Mouse (Mus musculus) limb, embryonic 10.5 days (tissue): ENCODE results near the gene Elk3. TPM values are rescaled to one million over a fixed set of nuclear protein-coding genes. Genes with fewer than 3 reads are reported as not detected.
A peak's percentile ranks its signal among the peaks of the same experiment; 100 is the strongest.

Source experiments
- DNase-seq: peaks from one replicate; pipeline ENCODE4 v3.0.0-alpha.2; 2017; ENCODE audit warnings: low spot score
- H3K27ac ChIP-seq: fragments of 300-500 bp; sonication (generic); 2 replicates; pipeline ENCODE4 v1.5.1; 2016; ENCODE audit warnings: mild to moderate bottlenecking
- H3K27me3 ChIP-seq: fragments of 300-500 bp; sonication (generic); 2 replicates; pipeline ENCODE4 v1.6.1; 2016; ENCODE audit warnings: low read depth, mild to moderate bottlenecking; ENCODE audit not compliant: poor library complexity, severe bottlenecking
- H3K36me3 ChIP-seq: fragments of 300-500 bp; sonication (generic); 2 replicates; pipeline ENCODE4 v1.6.1; 2016; ENCODE audit warnings: mild to moderate bottlenecking, moderate library complexity
- H3K4me1 ChIP-seq: fragments of 300-500 bp; sonication (generic); 2 replicates; pipeline ENCODE4 v1.6.1; 2016
- H3K4me3 ChIP-seq: fragments of 300-500 bp; sonication (generic); 2 replicates; pipeline ENCODE4 v1.5.1; 2016; ENCODE audit warnings: mild to moderate bottlenecking, moderate library complexity
- H3K9me3 ChIP-seq: fragments of 300-500 bp; sonication (generic); replicated peaks from 2 replicates; pipeline ENCODE4 v1.6.1; 2016; ENCODE audit warnings: mild to moderate bottlenecking
- WGBS: fragments of 180-500 bp; shearing (Covaris S2); methylation state at CpG from one replicate; pipeline ENCODE4 v1.1.7; 2016; 5-methylcytosine and 5-hydroxymethylcytosine counted together
- polyA plus RNA-seq: library from polyadenylated mRNA; unstranded; fragments of >200 nt; fragmentation: Nextera tagmentation; extraction: Ambion mirVana; gene quantifications from 2 replicates; pipeline ENCODE4 v1.2.1, GENCODE M21; 2016

The Elk3 gene
- polyA plus RNA-seq, 1 experiment from 2014 or later, result 36.0 TPM

GRCm38 (mm10) chr10:93325804-93326740 is 15.1 kb upstream of the Elk3 start:
- 63% methylated on average over 12 of the region's 12 CpGs for WGBS
- H3K4me3 ChIP-seq, result no peak overlapping the region

GRCm38 (mm10) chr10:93325369-93325768 is 14.4 kb upstream of the Elk3 start:
- Histone ChIP-seq H3K4me1 (peaks cover 25% of the 10 kb centered on the region), H3K36me3 (no peaks in the 10 kb centered on the region), H3K27me3 (no peaks in the 10 kb centered on the region), H3K4me3 (no peak overlapping the region), H3K27ac (0 out of 2 replicates have a peak overlapping the region, but pooled peaks have one; percentile 19), H3K9me3 (no peaks in the 10 kb centered on the region)
- 73% methylated on average over 3 of the region's 3 CpGs for WGBS
- DNase-seq, result no peak

More at GRCm38 (mm10) chr10:93325804-93326740, 15.1 kb upstream of the Elk3 start:
- Histone ChIP-seq H3K4me1 (peaks cover 25% of the 10 kb centered on the region), H3K27me3 (no peaks in the 10 kb centered on the region), H3K27ac (peak overlapping the region; percentile 71), H3K9me3 (no peaks in the 10 kb centered on the region), H3K36me3 (no peaks in the 10 kb centered on the region)
- DNase-seq, result no peak

GRCm38 (mm10) chr10:93324438-93324837 is 13.5 kb upstream of the Elk3 start:
- 98% methylated on average over 2 of the region's 2 CpGs for WGBS
- no peaks in the 10 kb centered on the region for H3K27me3 ChIP-seq
- H3K4me3 ChIP-seq, result no peak overlapping the region
- H3K4me1 ChIP-seq, result peaks cover 28% of the 10 kb centered on the region
- no peaks in the 10 kb centered on the region for H3K9me3 ChIP-seq
- no peak for DNase-seq
- H3K36me3 ChIP-seq, result no peaks in the 10 kb centered on the region
- no peak overlapping the region for H3K27ac ChIP-seq

GRCm38 (mm10) chr10:93323659-93324058 is 12.7 kb upstream of the Elk3 start:
- no peak for DNase-seq
- H3K4me1 ChIP-seq, result peaks cover 27% of the 10 kb centered on the region
- H3K27me3 ChIP-seq, result no peaks in the 10 kb centered on the region
- H3K36me3 ChIP-seq, result no peaks in the 10 kb centered on the region
- WGBS, result 96% methylated on average over 2 of the region's 2 CpGs
- no peak overlapping the region for H3K27ac ChIP-seq
- H3K4me3 ChIP-seq, result no peak overlapping the region
- no peaks in the 10 kb centered on the region for H3K9me3 ChIP-seq

- H3K9me3 ChIP-seq, result no peaks in the 10 kb centered on the region
- H3K27me3 ChIP-seq, result no peaks in the 10 kb centered on the region
- H3K4me3 ChIP-seq, result no peak overlapping the region
- H3K27ac ChIP-seq, result no peak overlapping the region
- H3K4me1 ChIP-seq, result peaks cover 37% of the 10 kb centered on the region
- no peak for DNase-seq
- no peaks in the 10 kb centered on the region for H3K36me3 ChIP-seq
These were observed 10.8 kb upstream of the Elk3 start for GRCm38 (mm10) chr10:93321763-93322162.

- Histone ChIP-seq H3K9me3 (no peaks in the 10 kb centered on the region), H3K27me3 (no peaks in the 10 kb centered on the region), H3K36me3 (no peaks in the 10 kb centered on the region), H3K27ac (no peak overlapping the region), H3K4me1 (peaks cover 24% of the 10 kb centered on the region), H3K4me3 (no peak overlapping the region)
- no peak for DNase-seq
- WGBS, result 86% methylated on average over 4 of the region's 4 CpGs
These were observed 9.2 kb upstream of the Elk3 start for GRCm38 (mm10) chr10:93320148-93320547.

GRCm38 (mm10) chr10:93319526-93320063 is 8.7 kb upstream of the Elk3 start:
- Histone ChIP-seq H3K36me3 (no peaks in the 10 kb centered on the region), H3K4me1 (peaks cover 21% of the 10 kb centered on the region), H3K4me3 (no peak overlapping the region), H3K27me3 (no peaks in the 10 kb centered on the region), H3K9me3 (no peaks in the 10 kb centered on the region), H3K27ac (no peak overlapping the region)
- 78% methylated on average over 7 of the region's 7 CpGs for WGBS
- DNase-seq, result no peak

GRCm38 (mm10) chr10:93316909-93317308 is 6.0 kb upstream of the Elk3 start:
- H3K4me3 ChIP-seq, result no peak overlapping the region
- H3K27ac ChIP-seq, result peak overlapping the region; percentile 75
- no peaks in the 10 kb centered on the region for H3K9me3 ChIP-seq
- no peak for DNase-seq
- H3K36me3 ChIP-seq, result no peaks in the 10 kb centered on the region
- peaks cover 25% of the 10 kb centered on the region for H3K4me1 ChIP-seq
- H3K27me3 ChIP-seq, result no peaks in the 10 kb centered on the region
- WGBS, result 36% methylated on average over 6 of the region's 6 CpGs

- 7% methylated on average over 4 of the region's 4 CpGs for WGBS
- peak; percentile 56 for DNase-seq
- Histone ChIP-seq H3K27me3 (no peaks in the 10 kb centered on the region), H3K27ac (peak overlapping the region; percentile 99), H3K9me3 (no peaks in the 10 kb centered on the region), H3K4me3 (peak overlapping the region; percentile 88), H3K36me3 (no peaks in the 10 kb centered on the region), H3K4me1 (peaks cover 33% of the 10 kb centered on the region)
These were observed 641 bp upstream of the Elk3 start for GRCm38 (mm10) chr10:93311576-93311975.

GRCm38 (mm10) chr10:93309934-93310621 is 857 bp downstream of the Elk3 start:
- H3K4me1 ChIP-seq, result peaks cover 41% of the 10 kb centered on the region
- peak overlapping the region; percentile 88 for H3K4me3 ChIP-seq
- no peaks in the 10 kb centered on the region for H3K27me3 ChIP-seq
- H3K9me3 ChIP-seq, result no peaks in the 10 kb centered on the region
- under 1% methylated on average over 43 of the region's 43 CpGs for WGBS
- H3K36me3 ChIP-seq, result no peaks in the 10 kb centered on the region
- H3K27ac ChIP-seq, result peak overlapping the region; percentile 99
- DNase-seq, result peak; percentile 73

GRCm38 (mm10) chr10:93309131-93309933 is 1.6 kb downstream of the Elk3 start:
- WGBS, result 1% methylated on average over 23 of the region's 23 CpGs
- peak overlapping the region; percentile 99 for H3K27ac ChIP-seq
- H3K9me3 ChIP-seq, result no peaks in the 10 kb centered on the region
- H3K4me1 ChIP-seq, result peaks cover 41% of the 10 kb centered on the region
- H3K4me3 ChIP-seq, result peak overlapping the region; percentile 88
- DNase-seq, result peak; percentile 76
- no peaks in the 10 kb centered on the region for H3K36me3 ChIP-seq
- H3K27me3 ChIP-seq, result no peaks in the 10 kb centered on the region

GRCm38 (mm10) chr10:93306367-93306766 is 4.6 kb downstream of the Elk3 start:
- peaks cover 39% of the 10 kb centered on the region for H3K4me1 ChIP-seq
- 88% methylated on average over 11 of the region's 11 CpGs for WGBS
- H3K4me3 ChIP-seq, result no peak overlapping the region
- peaks cover 14% of the 10 kb centered on the region; the same call in 1 of the 2 replicates for H3K36me3 ChIP-seq
- no peaks in the 10 kb centered on the region for H3K9me3 ChIP-seq
- no peak overlapping the region for H3K27ac ChIP-seq
- DNase-seq, result no peak
- no peaks in the 10 kb centered on the region for H3K27me3 ChIP-seq
